Mouse (Mus musculus): ENCODE measurements at regions not wholly inside any gene's neighbourhood (a gene's known extent, or its start where the extent isn't known, plus 50 kb on each side); places are given as distances from the start of the nearest gene placed in this dataset.

GRCm38 (mm10) chr14:94860191-94860590, 969.7 kb upstream of the Pcdh9 start:
- peak in 1 of 2 experiments; percentile 1 for DNase-seq
- intact Hi-C loops (cut with DNase I): no loop called here

- DNase-seq: no peak
- intact Hi-C loops (cut with DNase I): no loop called here
Observed at GRCm38 (mm10) chr14:94869011-94869410, 978.5 kb upstream of the Pcdh9 start.

- intact Hi-C loops (cut with DNase I): no loop called here
- DNase-seq: no peak
Observed at GRCm38 (mm10) chr14:94886054-94886453, 995.0 kb upstream of the 4921530L21Rik start.

GRCm38 (mm10) chr14:94895261-94895769, 985.7 kb upstream of the 4921530L21Rik start:
- no peak for DNase-seq
- intact Hi-C loops (cut with DNase I): no loop called here

GRCm38 (mm10) chr14:94898667-94899281, 982.3 kb upstream of the 4921530L21Rik start:
- intact Hi-C loops (cut with DNase I): no loop called here
- no peak for DNase-seq

- DNase-seq: no peak
- intact Hi-C loops (cut with DNase I): no loop called here
Observed at GRCm38 (mm10) chr14:94912326-94912725, 968.7 kb upstream of the 4921530L21Rik start.

- intact Hi-C loops (cut with DNase I): no loop called here
- DNase-seq: no peak
Observed at GRCm38 (mm10) chr14:94941416-94941815, 939.6 kb upstream of the 4921530L21Rik start.

Measured in heart, postnatal 14 days (tissue).